Mouse (Mus musculus) kidney, postnatal 14 days (tissue): ENCODE results near the gene Adam6a.
"Not testable (repeated sequence)": the region's sequence is repeated elsewhere in the genome, so short reads cannot be mapped to it uniquely, and the experiment has no call there.

Experiments used
- DNase-seq: peaks from one replicate; pipeline ENCODE4 v3.0.0; 2022; ENCODE audit warnings: mixed read lengths

The Adam6a gene

DNA sequence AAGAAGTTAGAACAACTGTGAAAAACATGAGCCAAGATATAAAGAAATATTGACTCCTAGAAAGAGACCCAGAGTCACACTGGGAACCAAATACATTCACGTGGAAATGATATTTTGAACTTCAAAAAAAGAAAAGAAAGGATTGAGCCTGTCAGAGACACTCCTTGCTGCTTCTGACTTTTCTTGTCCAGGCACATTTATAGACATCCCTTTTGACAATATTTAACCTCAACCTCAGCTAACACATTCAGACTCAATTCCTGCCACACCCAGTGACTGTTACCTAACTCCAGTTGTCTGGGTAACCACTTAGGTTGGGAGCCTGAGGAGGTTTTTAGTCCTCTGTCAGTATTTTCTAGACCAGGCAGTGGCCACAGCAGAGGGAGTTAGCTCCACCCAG is at the start of gene Adam6a:
TSS of gene Adam6a (plus strand) at position 301 of the 400 bp plus-strand sequence.
- not testable (repeated sequence) for DNase-seq

DNA sequence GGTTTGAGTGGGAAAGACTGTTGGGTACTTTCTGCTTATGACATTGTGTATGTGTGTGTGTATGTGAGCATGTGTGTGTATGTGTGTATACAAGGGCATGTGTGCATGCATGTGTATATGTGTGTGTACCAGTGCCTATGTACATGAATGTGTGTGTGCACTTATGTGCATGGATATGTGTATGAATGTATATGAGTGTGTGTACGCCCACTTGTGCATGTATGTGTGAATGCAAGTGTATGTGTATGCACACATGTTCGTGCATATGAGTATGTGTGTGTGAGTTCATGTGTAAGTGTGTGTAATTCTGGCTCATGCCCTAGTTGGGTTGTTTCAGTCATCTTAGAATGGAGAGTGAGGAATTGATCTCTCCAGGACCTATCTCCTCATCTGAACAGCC is 17.8 kb upstream of the Adam6a start:
- DNase-seq: no peak

DNA sequence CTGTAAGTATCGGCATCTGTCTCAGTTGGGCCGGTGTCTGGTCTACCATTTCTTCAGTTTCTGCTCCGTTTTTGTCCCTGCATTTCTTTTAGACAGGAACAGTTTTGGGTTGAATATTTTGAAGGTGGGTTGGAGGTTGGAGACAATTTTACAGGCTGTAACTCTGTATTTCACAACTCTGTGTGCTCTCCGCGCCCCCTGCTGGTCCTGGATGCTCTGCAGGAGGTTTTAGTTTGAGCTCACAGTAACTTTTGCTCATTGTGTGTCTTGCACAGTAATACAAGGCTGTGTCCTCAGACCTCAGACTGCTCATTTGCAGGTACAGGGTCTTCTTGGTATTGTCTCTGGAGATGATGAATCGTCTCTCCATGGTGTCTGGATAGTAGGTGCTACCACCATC is 34.5 kb downstream of the Adam6a start:
- peak; percentile 7 for DNase-seq

DNA sequence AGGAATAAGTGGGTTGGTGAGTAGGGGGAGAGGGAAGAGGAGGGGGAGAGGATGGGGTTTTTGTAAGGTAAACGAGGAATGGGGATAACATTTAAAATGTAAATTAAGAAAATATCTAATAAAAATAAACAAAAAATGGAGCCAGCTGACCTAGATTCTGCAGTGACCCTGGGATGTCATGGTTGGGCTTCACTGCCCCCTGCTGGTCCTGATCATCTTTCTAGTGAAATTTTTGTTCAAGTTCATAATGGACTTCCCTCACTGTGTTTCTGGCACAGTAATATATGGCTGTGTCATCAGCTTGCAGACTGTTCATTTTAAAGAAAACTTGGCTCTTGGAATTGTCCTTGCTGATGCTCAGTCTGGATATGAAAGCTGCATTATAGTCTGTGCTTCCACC is 44.3 kb downstream of the Adam6a start:
- no peak for DNase-seq
